Mouse (Mus musculus): ENCODE data around the gene Irf1.

DNA sequence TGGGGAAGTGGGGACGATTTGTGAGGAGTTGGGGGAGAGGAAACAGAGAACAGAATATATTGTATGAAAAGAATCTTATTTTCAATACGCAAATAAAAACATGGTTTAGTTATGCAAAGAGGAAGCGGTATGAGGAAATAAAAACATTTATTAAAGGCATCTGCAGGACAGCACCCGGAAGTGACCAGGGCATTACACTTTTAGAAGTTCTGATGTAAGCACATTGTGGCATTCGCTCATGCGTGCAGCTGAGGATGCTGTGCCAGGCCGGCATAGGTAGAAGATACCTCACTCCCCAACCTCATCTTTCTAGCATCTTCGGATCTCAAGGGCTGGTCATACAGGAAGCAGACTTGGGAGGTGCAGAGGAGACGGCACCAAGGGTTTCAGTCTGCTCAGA is 13.5 kb downstream of the Irf1 start:
- no peak for TF ChIP-seq CTCF (IDR thresholded peaks at IDR 0.05; ENCODE audit: borderline replicate concordance, extremely low read depth, insufficient read depth, insufficient read length)
- TF ChIP-seq POLR2A (IDR thresholded peaks at IDR 0.05; ENCODE audit: borderline replicate concordance, extremely low read depth, insufficient read depth, insufficient read length, poor library complexity, severe bottlenecking): no peak
